Mouse (Mus musculus) heart, adult 9 months (tissue): Measurements from ENCODE around the gene Igflr1.
A peak's percentile ranks its signal among the peaks of the same experiment; 100 is the strongest.

ENCODE experiments used
- DNase-seq, 2 experiments: peaks; one replicate each; pipeline ENCODE4 v3.0.0; 2022; ENCODE audit warnings: low spot score in 2 of 2

Gene Igflr1

DNA sequence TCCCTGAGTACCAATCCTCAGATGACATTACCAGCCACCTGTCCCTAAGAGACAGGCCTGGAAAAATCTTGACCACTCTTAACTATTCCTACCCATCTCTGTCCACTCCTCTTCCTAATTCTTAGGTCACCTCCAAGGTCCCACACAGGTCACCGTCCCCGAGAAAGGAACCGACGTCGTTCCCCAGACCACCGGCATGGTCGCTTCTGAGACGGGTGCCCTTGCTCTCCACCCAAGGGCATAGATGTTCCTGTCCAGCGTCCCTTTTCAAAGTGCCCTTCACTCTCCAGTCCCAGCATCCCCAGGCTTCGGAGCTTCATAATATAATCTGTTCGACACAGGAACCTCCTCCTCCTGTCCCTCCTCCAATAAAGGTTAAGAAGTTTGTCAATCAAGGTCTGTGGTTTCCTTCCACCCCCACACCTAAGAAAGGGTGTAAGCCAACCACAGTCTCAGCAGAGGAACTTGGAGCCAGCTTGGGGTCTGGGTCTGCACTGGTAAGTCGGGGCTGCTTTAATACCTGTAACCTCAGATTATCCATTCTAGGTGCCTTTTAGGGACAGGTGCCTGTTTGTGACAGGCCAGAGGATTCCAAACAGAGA lies at the start of gene Igflr1:
Gene Igflr1 (plus strand): TSS at position 458 of the 602 bp plus-strand sequence.
- DNase-seq, result no peak

DNA sequence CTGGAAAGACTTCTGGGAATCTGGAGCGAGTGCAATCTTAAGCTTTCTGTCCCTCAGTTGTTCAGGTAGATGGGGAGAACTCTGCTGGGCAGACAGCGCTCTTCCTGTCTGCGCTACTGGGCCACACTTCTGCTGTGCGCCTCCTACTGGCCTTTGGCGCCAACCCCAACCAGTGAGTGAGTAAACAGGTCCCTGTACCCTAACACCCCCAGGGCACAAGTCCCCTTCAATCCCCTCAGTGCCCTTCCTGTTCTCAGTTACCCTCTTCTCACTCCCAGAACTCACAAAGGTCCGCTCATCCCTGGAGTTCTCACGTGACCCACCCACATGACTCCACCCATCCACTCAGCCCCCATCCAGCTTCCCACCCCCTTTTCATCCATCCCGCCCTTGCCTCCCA lies 46.9 kb upstream of the Igflr1 start:
- no peak for DNase-seq

GRCm38 (mm10) chr7:30520396-30520795 lies 44.8 kb upstream of the Igflr1 start:
- no peak for DNase-seq

- no peak for DNase-seq
Measured at GRCm38 (mm10) chr7:30520856-30521255, 44.4 kb upstream of the Igflr1 start.

- DNase-seq, result no peak
Measured at GRCm38 (mm10) chr7:30522871-30523270, 42.4 kb upstream of the Igflr1 start.

GRCm38 (mm10) chr7:30524487-30524886 lies 40.7 kb upstream of the Igflr1 start:
- DNase-seq, result no peak

GRCm38 (mm10) chr7:30525954-30526353 lies 39.3 kb upstream of the Igflr1 start:
- DNase-seq, result no peak

- DNase-seq, result no peak
Measured at GRCm38 (mm10) chr7:30526399-30526798, 38.8 kb upstream of the Igflr1 start.

DNA sequence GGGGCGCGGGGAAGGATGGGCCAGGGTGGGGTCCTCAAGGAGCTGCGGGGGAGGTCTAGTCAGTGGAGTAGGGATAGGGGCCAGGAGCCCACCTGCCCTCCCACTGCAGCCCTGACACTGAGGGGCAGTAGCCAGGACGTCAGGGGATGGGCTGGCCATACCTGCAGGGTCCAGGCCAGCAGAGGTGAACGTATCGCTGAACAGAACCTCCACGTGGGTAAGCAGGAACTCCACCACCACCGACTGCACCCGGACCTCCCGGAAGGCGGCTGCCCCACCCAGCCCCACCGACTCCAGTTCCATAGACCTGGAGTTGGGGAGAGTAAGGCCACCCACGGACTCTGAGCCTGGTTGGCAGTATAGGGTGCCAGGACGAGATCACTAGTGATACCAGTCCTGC lies 38.2 kb upstream of the Igflr1 start:
- no peak for DNase-seq

DNA sequence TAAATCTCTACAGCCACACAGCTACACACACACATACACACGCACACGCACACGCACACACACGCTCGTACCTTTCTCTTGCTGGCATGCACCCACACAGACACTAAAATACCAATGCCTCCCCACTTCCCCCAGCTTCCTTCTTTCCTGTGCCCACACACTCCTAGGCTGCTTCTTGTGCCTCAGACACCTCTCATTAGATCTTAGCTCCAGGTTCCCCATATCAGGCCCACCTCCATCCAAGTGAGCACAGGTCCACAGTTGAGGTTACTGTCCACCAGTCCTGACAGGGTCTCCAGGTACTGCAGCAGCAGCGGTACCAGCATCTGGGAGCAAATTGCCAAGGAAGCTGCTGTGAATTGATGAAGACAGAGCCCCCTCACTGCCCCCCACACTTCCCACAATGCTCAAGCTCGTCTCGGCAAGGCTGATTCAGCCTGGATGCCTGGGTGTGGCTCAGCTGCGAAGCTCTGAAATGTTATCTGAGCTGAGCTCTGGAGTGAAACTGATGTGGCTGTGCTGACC lies 33.9 kb upstream of the Igflr1 start:
- no peak for DNase-seq

DNA sequence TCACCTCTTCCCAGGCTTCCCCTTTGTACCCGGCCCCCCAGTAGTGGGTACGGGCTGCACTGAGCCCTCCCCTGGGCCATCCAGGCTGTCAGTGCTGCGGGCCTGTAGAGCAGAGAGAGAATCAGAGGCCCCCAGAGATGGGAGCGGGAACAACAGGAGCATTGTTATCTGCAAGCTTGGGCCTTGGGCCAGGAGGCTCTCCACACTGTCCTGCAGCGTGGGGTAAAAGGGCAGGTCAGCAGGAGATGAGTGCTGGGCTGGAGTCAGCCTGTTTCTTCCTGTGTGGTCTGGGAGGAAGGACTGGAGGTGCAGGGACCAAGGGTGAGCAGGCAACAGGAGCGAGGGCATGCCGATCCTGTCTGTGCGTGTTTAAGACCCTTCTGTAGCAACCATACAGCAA lies 32.3 kb upstream of the Igflr1 start:
- DNase-seq, result no peak

- no peak for DNase-seq
Measured at GRCm38 (mm10) chr7:30533941-30534632, 31.1 kb upstream of the Igflr1 start.

DNA sequence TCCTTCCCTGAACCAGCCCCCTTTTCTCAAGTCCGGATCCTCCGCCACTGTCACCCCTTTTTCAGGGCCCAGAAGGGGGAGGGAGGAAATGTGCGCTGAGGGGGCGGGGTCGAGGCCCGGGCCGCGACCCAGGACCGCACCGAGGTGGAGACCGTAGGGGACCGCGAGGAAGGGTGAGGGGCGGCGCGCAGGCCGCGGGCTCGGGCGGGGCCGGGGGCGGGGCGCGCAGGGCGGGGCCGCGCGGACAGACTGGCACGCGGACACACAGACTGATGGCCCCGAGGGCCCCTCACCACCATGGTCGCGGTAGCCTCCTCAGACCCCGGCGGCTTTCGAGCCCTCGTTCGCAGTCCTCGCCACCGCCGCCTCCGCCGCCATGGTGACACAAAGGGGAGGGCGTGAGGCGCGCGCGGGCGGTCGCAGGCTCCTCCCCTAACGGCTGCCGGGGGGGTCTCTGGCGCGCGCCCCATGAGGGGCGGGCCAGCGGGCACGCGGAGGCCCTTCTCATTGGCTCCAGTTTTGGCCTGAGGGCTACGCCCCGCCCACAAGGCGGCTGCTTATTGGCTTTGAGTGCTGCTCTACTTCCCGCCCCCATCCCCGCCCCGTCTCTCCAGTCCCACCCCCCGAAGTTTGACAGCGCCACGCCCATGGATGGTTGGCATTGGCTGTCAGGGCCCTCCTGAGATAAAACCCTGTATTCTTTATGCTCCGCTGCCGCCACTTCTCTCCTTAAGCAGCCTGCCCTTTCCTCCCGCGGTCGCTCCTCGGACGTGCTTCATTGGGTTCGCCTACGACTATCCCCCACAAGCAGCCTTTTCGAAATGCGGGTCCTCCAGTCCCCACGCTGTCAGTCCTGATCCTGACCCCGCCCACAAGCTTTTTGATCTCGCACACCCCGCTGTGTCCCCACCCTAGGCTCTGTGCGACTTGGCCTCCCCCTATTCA lies 30.3 kb upstream of the Igflr1 start, which contains the start of gene Arhgap33:
Gene Arhgap33 (minus strand): TSS at position 428 of the 945 bp plus-strand sequence.
- DNase-seq, result peak; percentile 90 to 93

- no peak for DNase-seq
Measured at GRCm38 (mm10) chr7:30540572-30540971, 24.7 kb upstream of the Igflr1 start.

GRCm38 (mm10) chr7:30544327-30544726 lies 20.9 kb upstream of the Igflr1 start:
- DNase-seq, result no peak

- DNase-seq, result no peak
Measured at GRCm38 (mm10) chr7:30549880-30550279, 15.3 kb upstream of the Igflr1 start.

DNA sequence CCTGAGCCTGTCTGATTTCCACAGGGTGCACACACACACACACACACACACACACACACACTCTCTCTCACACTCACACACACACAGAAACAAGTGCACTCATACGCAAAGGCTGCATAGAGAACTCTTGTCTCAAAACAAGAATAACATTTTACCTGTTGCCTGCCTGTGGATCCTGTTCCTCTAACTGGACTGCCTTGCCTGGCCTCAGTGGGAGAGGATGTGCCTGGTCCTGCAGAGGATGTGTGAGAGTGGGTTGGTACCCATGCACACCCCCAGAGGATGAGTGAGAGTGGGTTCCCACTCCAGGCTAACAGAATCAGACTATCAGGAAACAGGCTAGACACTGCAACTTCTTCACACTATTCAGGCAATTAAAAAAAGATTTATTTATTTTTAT lies 14.6 kb upstream of the Igflr1 start:
- no peak for DNase-seq

GRCm38 (mm10) chr7:30551445-30552101 lies 13.7 kb upstream of the Igflr1 start:
- no peak for DNase-seq

DNA sequence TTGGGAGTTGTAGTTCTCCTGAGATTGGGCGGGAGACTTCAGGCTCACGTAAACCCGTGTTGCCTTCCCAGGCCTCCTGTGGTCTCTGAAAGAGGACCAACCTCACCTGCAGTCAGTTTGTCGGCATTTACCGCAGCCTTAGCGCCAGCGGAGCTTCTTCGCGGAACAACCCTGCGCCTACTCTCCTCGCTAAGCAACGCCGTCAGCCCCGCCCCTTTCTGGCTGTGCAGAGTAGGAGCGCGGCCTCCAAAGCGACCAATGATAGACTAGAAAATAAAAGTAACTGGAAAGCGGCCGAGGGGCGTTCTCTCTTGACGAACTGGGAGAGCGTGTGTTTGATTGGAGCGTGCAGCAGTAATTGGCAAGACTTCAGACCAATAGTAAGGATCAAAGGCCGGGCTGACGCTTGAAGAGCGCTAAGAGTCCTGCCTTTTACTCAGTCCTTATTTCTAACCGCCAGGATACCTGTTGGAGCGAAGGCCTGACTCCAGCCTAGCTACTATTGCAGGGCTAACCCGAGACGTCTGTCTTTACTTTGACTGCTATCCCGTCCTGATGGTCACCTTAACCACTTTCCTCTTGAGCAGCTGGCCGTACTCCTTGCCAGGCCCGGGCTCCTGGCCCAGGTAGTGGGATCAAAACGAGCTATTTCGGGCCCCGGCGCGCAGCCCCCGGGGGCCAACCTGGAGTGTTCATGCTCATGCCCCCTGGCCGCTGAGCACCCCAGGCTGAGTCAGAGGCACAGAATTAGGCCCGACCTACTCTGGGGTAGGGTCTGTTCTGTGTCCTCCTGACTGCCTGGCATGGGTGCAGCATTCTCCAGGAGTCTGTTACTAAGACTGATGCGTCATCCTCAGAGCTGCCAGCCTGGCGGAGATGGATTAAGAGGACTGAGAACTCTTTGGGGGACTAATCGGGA lies 12.9 kb upstream of the Igflr1 start, which contains the start of the genes Hspb6 and Proser3:
Gene Hspb6 (plus strand): TSS at position 77 of the 919 bp plus-strand sequence.
Gene Proser3 (minus strand): TSS at position 198 of the 919 bp plus-strand sequence.
- DNase-seq, result peak; percentile 98 to 99

DNA sequence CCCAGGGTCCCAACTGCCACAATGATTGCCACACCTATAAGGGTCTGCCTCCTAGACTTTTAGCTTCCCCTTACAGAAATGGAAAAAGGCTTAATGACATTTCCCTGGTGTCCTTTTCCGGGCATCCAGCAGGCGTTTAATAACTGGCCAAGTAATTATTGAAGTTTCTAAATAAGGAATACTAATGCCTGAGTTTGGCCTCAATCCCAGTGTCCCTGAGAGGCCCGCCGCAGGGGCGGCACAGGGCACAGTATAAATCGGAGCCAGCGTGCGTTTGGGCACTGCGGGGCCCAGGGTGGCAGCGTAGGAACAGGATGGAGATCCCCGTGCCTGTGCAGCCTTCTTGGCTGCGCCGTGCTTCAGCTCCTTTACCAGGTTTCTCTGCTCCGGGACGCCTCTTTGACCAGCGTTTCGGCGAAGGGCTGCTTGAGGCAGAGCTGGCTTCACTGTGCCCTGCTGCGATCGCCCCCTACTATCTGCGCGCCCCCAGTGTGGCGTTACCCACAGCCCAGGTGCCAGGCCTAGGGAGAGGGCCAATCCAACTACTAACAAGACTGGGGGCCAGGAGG lies 12.1 kb upstream of the Igflr1 start:
- DNase-seq, result peak; percentile 61 to 77
